Mouse (Mus musculus) embryonic facial prominence, embryonic 13.5 days (tissue): ENCODE results near the gene Etl4. TPM values are rescaled to one million over a fixed set of nuclear protein-coding genes. Genes with fewer than 3 reads are reported as not detected.

Source experiments
- ATAC-seq: fragments of 200-750 bp; cut with Nextera tagmentation; 2 replicates; pipeline ENCODE4 v1.8.0; 2017; ENCODE audit warnings: low read depth; ENCODE audit not compliant: insufficient number of reproducible peaks, insufficient read depth, low FRiP score, low TSS enrichment
- H3K27ac ChIP-seq: fragments of 300-500 bp; sonication (generic); 2 replicates; pipeline ENCODE4 v1.5.1; 2015; ENCODE audit warnings: moderate library complexity, mild to moderate bottlenecking, inconsistent platforms
- H3K27me3 ChIP-seq: fragments of 300-500 bp; sonication (generic); 2 replicates; pipeline ENCODE4 v1.6.1; 2015; ENCODE audit warnings: mild to moderate bottlenecking, inconsistent platforms
- H3K36me3 ChIP-seq: fragments of 300-500 bp; sonication (generic); 2 replicates; pipeline ENCODE4 v1.6.1; 2015; ENCODE audit warnings: mild to moderate bottlenecking, inconsistent platforms
- H3K4me1 ChIP-seq: fragments of 300-500 bp; sonication (generic); 2 replicates; pipeline ENCODE4 v1.6.1; 2015; ENCODE audit warnings: inconsistent platforms
- H3K4me2 ChIP-seq: fragments of 300-500 bp; sonication (generic); 2 replicates; pipeline ENCODE4 v1.6.1; 2015; ENCODE audit warnings: moderate library complexity, mild to moderate bottlenecking, inconsistent platforms
- H3K4me3 ChIP-seq: fragments of 300-500 bp; sonication (generic); 2 replicates; pipeline ENCODE4 v1.5.1; 2015; ENCODE audit warnings: mild to moderate bottlenecking, inconsistent platforms
- H3K9ac ChIP-seq: fragments of 300-500 bp; sonication (generic); 2 replicates; pipeline ENCODE4 v1.6.1; 2015; ENCODE audit warnings: mild to moderate bottlenecking, inconsistent platforms
- H3K9me3 ChIP-seq: fragments of 300-500 bp; sonication (generic); 2 replicates; pipeline ENCODE4 v1.6.1; 2016; ENCODE audit warnings: inconsistent platforms
- WGBS: fragments of 180-500 bp; shearing (Covaris S2); methylation state at CpG from one replicate; pipeline ENCODE4 v1.1.7; 2015; ENCODE audit warnings: mixed read lengths; 5-methylcytosine and 5-hydroxymethylcytosine counted together
- polyA plus RNA-seq: library from polyadenylated mRNA; unstranded; fragments of >200 nt; fragmentation: Nextera tagmentation; extraction: Ambion mirVana; gene quantifications from 2 replicates; pipeline ENCODE4 v1.2.1, GENCODE M21; 2015

The Etl4 gene
- polyA plus RNA-seq, 1 experiment from 2014 or later, result 33.3 TPM

- H3K4me1 ChIP-seq, result peaks cover 5% of the 10 kb centered on the region
- H3K27me3 ChIP-seq, result no peaks in the 10 kb centered on the region
- no peaks in the 10 kb centered on the region for H3K36me3 ChIP-seq
- H3K9me3 ChIP-seq, result no peaks in the 10 kb centered on the region
- H3K27ac ChIP-seq, result no peak overlapping the region
- WGBS, result 37% methylated on average over 4 of the region's 4 CpGs
- no peak overlapping the region for H3K4me3 ChIP-seq
- no peak overlapping the region for H3K4me2 ChIP-seq
- no peak overlapping the region for H3K9ac ChIP-seq
- no peak for ATAC-seq
Measured at GRCm38 (mm10) chr2:20248043-20248664, 338.6 kb downstream of the Etl4 start.

- Histone ChIP-seq H3K4me3 (no peak overlapping the region), H3K9ac (no peak overlapping the region), H3K27me3 (no peaks in the 10 kb centered on the region), H3K27ac (no peak overlapping the region), H3K36me3 (no peaks in the 10 kb centered on the region), H3K4me2 (no peak overlapping the region), H3K4me1 (peaks cover 5% of the 10 kb centered on the region), H3K9me3 (no peaks in the 10 kb centered on the region)
- no peak for ATAC-seq
- 36% methylated on average over 4 of the region's 4 CpGs for WGBS
Measured at GRCm38 (mm10) chr2:20249403-20249802, 339.8 kb downstream of the Etl4 start.

GRCm38 (mm10) chr2:20276124-20276523 is 366.5 kb downstream of the Etl4 start:
- Histone ChIP-seq H3K4me1 (no peaks in the 10 kb centered on the region), H3K9ac (no peak overlapping the region), H3K9me3 (no peaks in the 10 kb centered on the region), H3K36me3 (no peaks in the 10 kb centered on the region), H3K27ac (no peak overlapping the region), H3K27me3 (no peaks in the 10 kb centered on the region), H3K4me3 (no peak overlapping the region), H3K4me2 (no peak overlapping the region)
- WGBS, result 56% methylated on average over 2 of the region's 2 CpGs
- no peak for ATAC-seq

GRCm38 (mm10) chr2:20281903-20282302 is 372.3 kb downstream of the Etl4 start:
- Histone ChIP-seq H3K9me3 (no peaks in the 10 kb centered on the region), H3K4me3 (no peak overlapping the region), H3K4me2 (no peak overlapping the region), H3K9ac (no peak overlapping the region), H3K4me1 (no peaks in the 10 kb centered on the region), H3K27me3 (no peaks in the 10 kb centered on the region), H3K27ac (no peak overlapping the region), H3K36me3 (no peaks in the 10 kb centered on the region)
- WGBS, result 61% methylated on average over 2 of the region's 2 CpGs
- ATAC-seq, result no peak

GRCm38 (mm10) chr2:20284425-20284824 is 374.8 kb downstream of the Etl4 start:
- Histone ChIP-seq H3K9me3 (no peaks in the 10 kb centered on the region), H3K4me2 (no peak overlapping the region), H3K27me3 (no peaks in the 10 kb centered on the region), H3K27ac (no peak overlapping the region), H3K36me3 (no peaks in the 10 kb centered on the region), H3K9ac (no peak overlapping the region), H3K4me1 (no peaks in the 10 kb centered on the region), H3K4me3 (no peak overlapping the region)
- no peak for ATAC-seq
- WGBS, result 57% methylated on average over 2 of the region's 2 CpGs

GRCm38 (mm10) chr2:20290982-20291740 is 381.6 kb downstream of the Etl4 start:
- no peaks in the 10 kb centered on the region for H3K27me3 ChIP-seq
- no peaks in the 10 kb centered on the region for H3K36me3 ChIP-seq
- peaks cover 10% of the 10 kb centered on the region for H3K4me1 ChIP-seq
- no peaks in the 10 kb centered on the region for H3K9me3 ChIP-seq
- ATAC-seq, result no peak
- no peak overlapping the region for H3K4me3 ChIP-seq
- no peak overlapping the region for H3K9ac ChIP-seq
- H3K4me2 ChIP-seq, result no peak overlapping the region
- no peak overlapping the region; the same call in 1 of the 2 replicates for H3K27ac ChIP-seq
- 26% methylated on average over 4 of the region's 4 CpGs for WGBS

GRCm38 (mm10) chr2:20291741-20292110 is 382.1 kb downstream of the Etl4 start:
- no peaks in the 10 kb centered on the region for H3K27me3 ChIP-seq
- H3K27ac ChIP-seq, result no peak overlapping the region
- peaks cover 10% of the 10 kb centered on the region for H3K4me1 ChIP-seq
- no peaks in the 10 kb centered on the region for H3K36me3 ChIP-seq
- H3K4me3 ChIP-seq, result no peak overlapping the region
- no peak for ATAC-seq
- H3K4me2 ChIP-seq, result no peak overlapping the region
- no peaks in the 10 kb centered on the region for H3K9me3 ChIP-seq
- H3K9ac ChIP-seq, result no peak overlapping the region
- 35% methylated on average over 2 of the region's 2 CpGs for WGBS

- Histone ChIP-seq H3K4me3 (no peak overlapping the region), H3K4me1 (peaks cover 10% of the 10 kb centered on the region), H3K36me3 (no peaks in the 10 kb centered on the region), H3K9ac (no peak overlapping the region), H3K27ac (no peak overlapping the region), H3K27me3 (no peaks in the 10 kb centered on the region), H3K9me3 (no peaks in the 10 kb centered on the region), H3K4me2 (no peak overlapping the region)
- 69% methylated on average over 8 of the region's 8 CpGs for WGBS
- ATAC-seq, result no peak
Measured at GRCm38 (mm10) chr2:20293336-20293735, 383.8 kb downstream of the Etl4 start.

- H3K27me3 ChIP-seq, result no peaks in the 10 kb centered on the region
- no peak overlapping the region for H3K4me3 ChIP-seq
- no peak overlapping the region for H3K4me2 ChIP-seq
- ATAC-seq, result no peak
- H3K9ac ChIP-seq, result no peak overlapping the region
- H3K27ac ChIP-seq, result no peak overlapping the region
- WGBS, result 15% methylated on average over 4 of the region's 4 CpGs
- no peaks in the 10 kb centered on the region for H3K9me3 ChIP-seq
- H3K4me1 ChIP-seq, result peaks cover 10% of the 10 kb centered on the region
- no peaks in the 10 kb centered on the region for H3K36me3 ChIP-seq
Measured at GRCm38 (mm10) chr2:20294596-20294995, 385.0 kb downstream of the Etl4 start.

GRCm38 (mm10) chr2:20302517-20302916 is 392.9 kb downstream of the Etl4 start:
- ATAC-seq, result no peak
- H3K4me3 ChIP-seq, result no peak overlapping the region
- H3K36me3 ChIP-seq, result no peaks in the 10 kb centered on the region
- no peak overlapping the region for H3K4me2 ChIP-seq
- WGBS, result 88% methylated on average over 3 of the region's 3 CpGs
- no peaks in the 10 kb centered on the region for H3K4me1 ChIP-seq
- H3K27ac ChIP-seq, result no peak overlapping the region
- no peak overlapping the region for H3K9ac ChIP-seq
- H3K27me3 ChIP-seq, result no peaks in the 10 kb centered on the region
- H3K9me3 ChIP-seq, result no peaks in the 10 kb centered on the region

- 75% methylated on average over 1 of the region's 1 CpGs for WGBS
- H3K4me2 ChIP-seq, result no peak overlapping the region
Measured at GRCm38 (mm10) chr2:20324954-20325353, 415.4 kb downstream of the Etl4 start.

GRCm38 (mm10) chr2:20336176-20336575 is 426.6 kb downstream of the Etl4 start:
- no peak for ATAC-seq
- Histone ChIP-seq H3K9me3 (no peaks in the 10 kb centered on the region), H3K36me3 (no peaks in the 10 kb centered on the region), H3K4me1 (no peaks in the 10 kb centered on the region), H3K27me3 (no peaks in the 10 kb centered on the region), H3K9ac (no peak overlapping the region), H3K4me2 (no peak overlapping the region), H3K4me3 (no peak overlapping the region), H3K27ac (no peak overlapping the region)
- 87% methylated on average over 6 of the region's 6 CpGs for WGBS

More at GRCm38 (mm10) chr2:20324954-20325353, 415.4 kb downstream of the Etl4 start:
- ATAC-seq, result no peak
- Histone ChIP-seq H3K27me3 (no peaks in the 10 kb centered on the region), H3K4me1 (no peaks in the 10 kb centered on the region), H3K36me3 (no peaks in the 10 kb centered on the region), H3K4me3 (no peak overlapping the region), H3K9ac (no peak overlapping the region), H3K27ac (no peak overlapping the region), H3K9me3 (no peaks in the 10 kb centered on the region)
